ENCODE assay signal across 8 mouse cellular contexts in genomic region chr6:86813341-86813740, GRCm38 (mm10). TPM values are rescaled to one million over a fixed set of nuclear protein-coding genes. Genes with fewer than 3 reads are reported as not detected.
DNase-seq lines count a peak whose midpoint lies in the region; ATAC-seq and TF ChIP-seq lines count a peak whose summit lies in the region.

No protein-coding gene starts in this region.

- H3K4me2 ChIP-seq in liver, embryonic 14.5 days (ENCODE audit: low read depth): no peak overlapping the region
- H3K4me2 ChIP-seq in stomach, postnatal 0 days (replicated peaks; ENCODE audit: low read depth): no peak overlapping the region

- H3K9ac ChIP-seq in liver, embryonic 14.5 days (replicated peaks): no peak overlapping the region
- H3K9ac ChIP-seq in stomach, postnatal 0 days (ENCODE audit: low read length): no peak overlapping the region

- no peaks in the 10 kb centered on the region for H3K9me3 ChIP-seq in E14TG2a.4 (ENCODE audit: low read length)
- no peaks in the 10 kb centered on the region for H3K9me3 ChIP-seq in liver, embryonic 14.5 days (ENCODE audit: control insufficient read depth, low read length)
- no peaks in the 10 kb centered on the region for H3K9me3 ChIP-seq in stomach, postnatal 0 days (ENCODE audit: control insufficient read depth, low read length)

- ATAC-seq in liver, embryonic 14.5 days (ENCODE audit: insufficient read depth): no peak
- no peak for ATAC-seq in stomach, postnatal 0 days (ENCODE audit: low FRiP score, low TSS enrichment)

- no peak overlapping the region for H3K27ac ChIP-seq in gastrocnemius, adult 2 months
- no peak overlapping the region for H3K27ac ChIP-seq in liver, embryonic 14.5 days
- no peak overlapping the region for H3K27ac ChIP-seq in stomach, postnatal 0 days (replicated peaks)

- intact Hi-C loops in gastrocnemius, adult 2 months (cut with DNase I): loop anchor here (1.0 to 5.0 kb wide), 2 partner anchors 109 to 189 kb away; no protein-coding TSS in a partner anchor

- peak; percentile 66 for DNase-seq in layer of hippocampus, adult 11-12 months (ENCODE audit: low spot score)
- no peak for DNase-seq in layer of hippocampus, adult 9-10 months (ENCODE audit: low spot score)
- peak; percentile 43 for DNase-seq in adrenal gland, adult 2 months
- DNase-seq in gastrocnemius, adult 2 months: peak; percentile 65
- DNase-seq in liver, embryonic 14.5 days (ENCODE audit: low read depth in 3 of 3, low spot score in 3 of 3): peak in 1 of 3 experiments; percentile 18
- DNase-seq in stomach, postnatal 0 days (ENCODE audit: low spot score): peak; percentile 63
- no peak for DNase-seq in frontal cortex, postnatal 36 days (ENCODE audit: low spot score in 2 of 2)

- no peak overlapping the region for H3K4me3 ChIP-seq in E14TG2a.4 (replicated peaks; ENCODE audit: low read length)
- no peak overlapping the region for H3K4me3 ChIP-seq in gastrocnemius, adult 2 months
- no peak overlapping the region for H3K4me3 ChIP-seq in liver, embryonic 14.5 days (ENCODE audit: insufficient read depth in 1 of 2, low read depth in 2 of 2, low read length in 2 of 2)
- no peak overlapping the region for H3K4me3 ChIP-seq in stomach, postnatal 0 days (ENCODE audit: low read depth, low read length)

- no peaks in the 10 kb centered on the region for H3K36me3 ChIP-seq in E14TG2a.4 (ENCODE audit: insufficient read depth, low read length)
- no peaks in the 10 kb centered on the region for H3K36me3 ChIP-seq in liver, embryonic 14.5 days (replicated peaks; ENCODE audit: control insufficient read depth, insufficient read depth, low read depth)
- H3K36me3 ChIP-seq in stomach, postnatal 0 days (ENCODE audit: control insufficient read depth, insufficient read depth, low read length): no peaks in the 10 kb centered on the region

- WGBS in liver, embryonic 14.5 days (ENCODE audit: insufficient replicate concordance): 18% methylated on average over 3 of the region's 3 CpGs
- 22% methylated on average over 3 of the region's 3 CpGs for WGBS in stomach, postnatal 0 days

- peaks cover 39% of the 10 kb centered on the region for H3K4me1 ChIP-seq in E14TG2a.4 (replicated peaks; ENCODE audit: low read depth, low read length)
- H3K4me1 ChIP-seq in liver, embryonic 14.5 days (replicated peaks; ENCODE audit: control insufficient read depth in 2 of 2, insufficient read depth in 2 of 2, low read length in 1 of 2): no peaks in the 10 kb centered on the region
- no peaks in the 10 kb centered on the region for H3K4me1 ChIP-seq in stomach, postnatal 0 days (replicated peaks; ENCODE audit: control insufficient read depth, insufficient read depth)

- no peak for TF ChIP-seq EP300 in liver, embryonic 14.5 days (IDR thresholded peaks at IDR 0.05; ENCODE audit: low read depth)
- TF ChIP-seq EP300 in stomach, postnatal 0 days (optimal IDR thresholded peaks at IDR 0.05): no peak

- peak; percentile 34 for TF ChIP-seq CTCF in E14TG2a.4 (conservative IDR thresholded peaks at IDR 0.05; ENCODE audit: low read length)
- peak; percentile 82 for TF ChIP-seq CTCF in gastrocnemius, adult 2 months (IDR thresholded peaks at IDR 0.05)
- TF ChIP-seq CTCF in liver, embryonic 14.5 days (IDR thresholded peaks at IDR 0.05; ENCODE audit: low read depth): peak; percentile 67
- TF ChIP-seq CTCF in stomach, postnatal 0 days (IDR thresholded peaks at IDR 0.05; ENCODE audit: low read depth): peak; percentile 76

- H3K27me3 ChIP-seq in E14TG2a.4 (ENCODE audit: insufficient read depth, low read length): no peaks in the 10 kb centered on the region
- no peaks in the 10 kb centered on the region for H3K27me3 ChIP-seq in liver, embryonic 14.5 days (ENCODE audit: control insufficient read depth, insufficient read depth, low read length)
- no peaks in the 10 kb centered on the region for H3K27me3 ChIP-seq in stomach, postnatal 0 days (ENCODE audit: control insufficient read depth, insufficient read depth, low read length)

RNA-seq across cellular contexts. Expression of gene Anxa4, which starts 20.0 kb away (rescaled TPM):
- 10 to 100 TPM; 69.6 to 78.0 TPM for total RNA-seq in adrenal gland, adult 2 months (2021)
- 16.7 TPM in 2 replicates for polyA plus RNA-seq in adrenal gland, adult 2 months (2012; rRNA removed)
- 10 to 100 TPM; 18.7 to 21.4 TPM for total RNA-seq in gastrocnemius, adult 2 months (2021)
- 12.7 and 16.4 TPM in 2 replicates for polyA plus RNA-seq in liver, embryonic 14.5 days (2012; rRNA removed)
- polyA plus RNA-seq in liver, embryonic 14.5 days (2014; fragmentation: Nextera tagmentation; extraction: Ambion mirVana): 29.4 and 34.5 TPM in 2 replicates
- polyA plus RNA-seq in stomach, postnatal 0 days (2015; fragmentation: Nextera tagmentation; extraction: Ambion mirVana): 111 and 114 TPM in 2 replicates

RNA-seq across cellular contexts. Expression of gene Aak1, which starts 36.0 kb away (rescaled TPM):
- total RNA-seq in adrenal gland, adult 2 months (2021): 100 to 1,000 TPM in 1 of 2 experiments, 10 to 100 TPM in 1; 97.0 to 100 TPM
- polyA plus RNA-seq in adrenal gland, adult 2 months (2012; rRNA removed): 23.0 and 30.3 TPM in 2 replicates
- total RNA-seq in gastrocnemius, adult 2 months (2021): 10 to 100 TPM; 32.0 to 44.5 TPM
- 2.0 and 2.4 TPM in 2 replicates for polyA plus RNA-seq in liver, embryonic 14.5 days (2012; rRNA removed)
- polyA plus RNA-seq in liver, embryonic 14.5 days (2014; fragmentation: Nextera tagmentation; extraction: Ambion mirVana): 3.9 and 4.2 TPM in 2 replicates
- polyA plus RNA-seq in stomach, postnatal 0 days (2015; fragmentation: Nextera tagmentation; extraction: Ambion mirVana): 5.6 and 5.8 TPM in 2 replicates

Comparison
In these comparisons a context has a peak if more than half of its experiments do, and no peak if none do; other contexts are left out.
1. DNase-seq: peak in layer of hippocampus, adult 11-12 months (single experiment), adrenal gland, adult 2 months (single experiment), gastrocnemius, adult 2 months (single experiment) and stomach, postnatal 0 days (single experiment); none in layer of hippocampus, adult 9-10 months (single experiment) and frontal cortex, postnatal 36 days (0 of 2).
2. Peak in every context shown above with its lines, with median percentiles within 50 percentile points of each other: CTCF ChIP-seq.